Mouse (Mus musculus) CH12.LX (cell line): ENCODE measurements around the gene Cfap44.

Experiments
- CTCF ChIP-seq, 2 experiments: IDR thresholded peaks in 1 of 2; conservative IDR thresholded peaks in 1 of 2; 2 replicates each; pipeline ENCODE4 v1.5.1; 2011 to 2012; ENCODE audit warnings: low read depth in 2 of 2, low read length in 2 of 2, improper control_type of control experiment in 1 of 2, inconsistent platforms in 1 of 2, mild to moderate bottlenecking in 1 of 2, moderate library complexity in 1 of 2
- ETS1 ChIP-seq: conservative IDR thresholded peaks from 2 replicates; pipeline ENCODE4 v1.6.1; 2012; ENCODE audit warnings: low read depth, mild to moderate bottlenecking, inconsistent platforms, low read length, improper control_type of control experiment, moderate library complexity
- GABPA ChIP-seq: IDR thresholded peaks from 2 replicates; pipeline ENCODE4 v1.6.1; 2012; ENCODE audit warnings: low read depth, low read length, improper control_type of control experiment, inconsistent platforms; ENCODE audit not compliant: insufficient replicate concordance
- IRF4 ChIP-seq: IDR thresholded peaks from 2 replicates; pipeline ENCODE4 v1.6.1; 2014; ENCODE audit warnings: low read depth, mild to moderate bottlenecking, inconsistent platforms, low read length, improper control_type of control experiment
- MAX ChIP-seq: IDR thresholded peaks from 2 replicates; pipeline ENCODE4 v1.6.1; 2011; ENCODE audit warnings: low read length, improper control_type of control experiment
- MYC ChIP-seq: IDR thresholded peaks from 2 replicates; pipeline ENCODE4 v1.6.1; 2011; ENCODE audit warnings: low read depth, mild to moderate bottlenecking, improper control_type of control experiment, low read length
- POLR2A ChIP-seq: IDR thresholded peaks from 2 replicates; pipeline ENCODE4 v1.6.1; 2011; ENCODE audit warnings: low read depth, mild to moderate bottlenecking, improper control_type of control experiment, low read length
- RCOR1 ChIP-seq: conservative IDR thresholded peaks from 2 replicates; pipeline ENCODE4 v1.6.1; 2012; ENCODE audit warnings: low read depth, mild to moderate bottlenecking, inconsistent platforms, low read length, improper control_type of control experiment

GRCm38 (mm10) chr16:44407211-44407610 lies 12.6 kb downstream of the Cfap44 start:
- TF ChIP-seq ETS1 (no peak), MAX (no peak), CTCF (conservative IDR thresholded peaks at IDR 0.05 in 1 of 2, IDR thresholded peaks at IDR 0.05 in 1 of 2; ENCODE audit: low read depth in 2 of 2, low read length in 2 of 2) (no peak), RCOR1 (no peak), MYC (no peak), IRF4 (no peak), POLR2A (no peak), GABPA (no peak)
